Mouse (Mus musculus): ENCODE results near the gene Chst12. TPM values are rescaled to one million over a fixed set of nuclear protein-coding genes. Genes with fewer than 3 reads are reported as not detected.

Gene Chst12
- polyA plus RNA-seq, 1 experiment from 2014 or later, result 21.1 TPM

DNA sequence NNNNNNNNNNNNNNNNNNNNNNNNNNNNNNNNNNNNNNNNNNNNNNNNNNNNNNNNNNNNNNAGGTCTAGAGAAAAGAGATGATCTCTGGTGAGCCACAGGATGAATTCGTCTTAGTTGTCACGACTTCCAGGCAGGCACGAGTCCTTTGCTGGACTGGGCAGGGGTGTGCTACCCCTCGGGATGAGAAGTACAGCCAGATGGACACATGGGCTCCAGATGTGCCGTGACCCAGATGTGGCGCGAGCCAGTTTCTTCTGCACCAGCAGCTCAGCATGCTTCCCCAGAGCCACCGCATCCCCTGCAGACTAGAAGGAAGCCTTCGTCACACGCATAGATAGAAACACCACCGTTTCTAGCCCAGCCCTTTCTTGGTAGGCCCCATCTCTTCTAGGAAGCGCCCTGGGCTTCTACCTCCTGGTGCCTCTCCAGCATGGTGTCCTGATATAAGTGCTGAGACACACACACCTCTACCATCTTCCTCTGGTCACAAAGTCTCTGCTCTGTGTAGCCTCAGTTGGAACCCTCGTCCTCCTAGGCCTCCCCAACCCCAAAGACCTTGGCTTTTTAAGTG, 32.8 kb downstream of the Chst12 start:
- H3K27me3 ChIP-seq (replicated peaks), result no peaks in the 10 kb centered on the region
- H3K4me3 ChIP-seq (replicated peaks), result no peak overlapping the region
- H3K4me2 ChIP-seq, result no peak overlapping the region
- H3K9me3 ChIP-seq, result no peaks in the 10 kb centered on the region
- H3K4me1 ChIP-seq, result peaks cover 7% of the 10 kb centered on the region; the same call in 1 of the 2 replicates
- H3K36me3 ChIP-seq, result no peaks in the 10 kb centered on the region
- no peak overlapping the region for H3K9ac ChIP-seq
- 72% methylated on average over 13 of the region's 13 CpGs for WGBS
- H3K27ac ChIP-seq, result no peak overlapping the region
- no peak for ATAC-seq (ENCODE audit: insufficient read depth, low FRiP score, low read depth)

DNA sequence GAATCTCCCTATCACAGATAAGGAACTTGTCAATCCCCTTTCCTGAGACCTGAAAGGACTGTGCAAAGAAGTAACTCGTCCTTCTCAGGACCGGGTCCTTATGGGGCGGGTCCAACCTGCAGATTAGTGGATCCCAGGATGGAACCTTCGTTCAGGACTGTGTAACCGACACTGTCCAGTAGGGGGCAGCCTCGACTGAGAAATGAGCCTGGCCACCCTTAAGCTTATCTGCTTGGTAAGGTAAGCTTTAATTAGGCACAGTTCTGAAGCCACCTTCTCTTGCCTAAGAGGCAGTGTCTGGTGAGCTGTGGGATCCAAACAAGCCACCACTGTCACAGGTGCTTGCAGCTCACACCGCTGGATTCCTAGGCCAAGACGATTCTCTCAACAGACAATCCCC, 34.8 kb downstream of the Chst12 start:
- no peak overlapping the region for H3K9ac ChIP-seq

GRCm38 (mm10) chr5:140542811-140543575, 37.6 kb downstream of the Chst12 start:
- Histone ChIP-seq H3K27ac (no peak overlapping the region), H3K9ac (no peak overlapping the region), H3K4me3 (replicated peaks) (no peak overlapping the region), H3K36me3 (no peaks in the 10 kb centered on the region), H3K4me2 (no peak overlapping the region), H3K27me3 (replicated peaks) (no peaks in the 10 kb centered on the region), H3K4me1 (no peaks in the 10 kb centered on the region), H3K9me3 (no peaks in the 10 kb centered on the region)
- 69% methylated on average over 9 of the region's 9 CpGs for WGBS
- no peak for ATAC-seq (ENCODE audit: insufficient read depth, low FRiP score, low read depth)

More for the DNA sequence above, 34.8 kb downstream of the Chst12 start:
- Histone ChIP-seq H3K4me2 (no peak overlapping the region), H3K27ac (no peak overlapping the region), H3K4me3 (replicated peaks) (no peak overlapping the region), H3K4me1 (peaks cover 7% of the 10 kb centered on the region; the same call in 1 of the 2 replicates), H3K9me3 (no peaks in the 10 kb centered on the region), H3K27me3 (replicated peaks) (no peaks in the 10 kb centered on the region), H3K36me3 (no peaks in the 10 kb centered on the region)
- ATAC-seq (ENCODE audit: insufficient read depth, low FRiP score, low read depth), result 0 out of 2 replicates have a peak, but pooled peaks have one; percentile 25
- 12% methylated on average over 8 of the region's 8 CpGs for WGBS

- no peaks in the 10 kb centered on the region for H3K27me3 ChIP-seq (replicated peaks)
- no peak for ATAC-seq (ENCODE audit: insufficient read depth, low FRiP score, low read depth)
- WGBS, result 53% methylated on average over 6 of the region's 6 CpGs
These were observed 40.3 kb downstream of the Chst12 start for GRCm38 (mm10) chr5:140545651-140546050.

GRCm38 (mm10) chr5:140546332-140546731, 41.0 kb downstream of the Chst12 start:
- no peak overlapping the region for H3K9ac ChIP-seq
- H3K9me3 ChIP-seq, result no peaks in the 10 kb centered on the region
- H3K36me3 ChIP-seq, result no peaks in the 10 kb centered on the region
- WGBS, result 82% methylated on average over 19 of the region's 19 CpGs
- no peaks in the 10 kb centered on the region for H3K27me3 ChIP-seq (replicated peaks)
- H3K4me3 ChIP-seq (replicated peaks), result no peak overlapping the region
- H3K27ac ChIP-seq, result no peak overlapping the region
- ATAC-seq (ENCODE audit: insufficient read depth, low FRiP score, low read depth), result no peak
- H3K4me2 ChIP-seq, result no peak overlapping the region
- no peaks in the 10 kb centered on the region for H3K4me1 ChIP-seq

More at GRCm38 (mm10) chr5:140545651-140546050, 40.3 kb downstream of the Chst12 start:
- Histone ChIP-seq H3K9me3 (no peaks in the 10 kb centered on the region), H3K9ac (no peak overlapping the region), H3K4me3 (replicated peaks) (no peak overlapping the region), H3K27ac (no peak overlapping the region), H3K4me1 (no peaks in the 10 kb centered on the region), H3K36me3 (no peaks in the 10 kb centered on the region), H3K4me2 (no peak overlapping the region)

DNA sequence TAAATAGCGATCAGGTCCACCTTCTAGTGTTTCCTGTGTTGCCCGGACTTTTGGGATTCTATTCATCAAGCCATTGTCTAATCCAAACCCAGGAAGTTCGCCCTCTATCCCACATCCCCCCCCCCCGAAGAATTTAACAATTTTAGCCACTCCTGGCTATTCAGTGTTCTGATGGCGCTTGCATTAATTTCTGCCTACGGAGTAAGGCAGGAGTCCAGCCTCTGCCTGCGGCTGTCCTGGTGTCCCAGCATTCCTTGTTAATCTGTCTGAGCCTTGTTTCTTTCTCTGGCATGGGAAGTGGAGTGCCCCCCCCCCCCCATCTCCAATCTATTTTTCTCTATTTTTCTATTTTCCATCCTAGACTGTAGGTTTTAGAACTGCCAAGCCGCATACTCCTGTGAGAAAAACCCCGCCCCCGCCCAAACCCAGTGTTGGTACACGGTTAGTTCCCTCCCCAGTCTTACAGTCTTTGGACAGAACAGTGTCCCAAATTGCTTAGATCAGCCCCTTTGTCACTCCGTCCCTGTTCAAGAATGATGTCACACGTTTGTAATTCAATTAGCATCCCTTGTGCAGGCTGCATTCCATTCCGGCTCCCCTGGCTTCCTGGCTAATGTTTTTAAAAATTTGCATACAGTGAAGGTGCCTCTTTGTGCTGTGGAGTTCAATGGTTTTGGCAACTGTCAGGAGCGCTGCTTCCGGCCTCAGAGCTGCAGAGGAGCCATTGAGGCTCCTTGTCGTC, 44.1 kb downstream of the Chst12 start:
- Histone ChIP-seq H3K4me2 (no peak overlapping the region), H3K9me3 (no peaks in the 10 kb centered on the region), H3K4me3 (replicated peaks) (no peak overlapping the region), H3K27me3 (replicated peaks) (no peaks in the 10 kb centered on the region), H3K4me1 (no peaks in the 10 kb centered on the region), H3K27ac (no peak overlapping the region), H3K9ac (no peak overlapping the region), H3K36me3 (no peaks in the 10 kb centered on the region)
- no peak for ATAC-seq (ENCODE audit: insufficient read depth, low FRiP score, low read depth)
- WGBS, result 36% methylated on average over 17 of the region's 17 CpGs

DNA sequence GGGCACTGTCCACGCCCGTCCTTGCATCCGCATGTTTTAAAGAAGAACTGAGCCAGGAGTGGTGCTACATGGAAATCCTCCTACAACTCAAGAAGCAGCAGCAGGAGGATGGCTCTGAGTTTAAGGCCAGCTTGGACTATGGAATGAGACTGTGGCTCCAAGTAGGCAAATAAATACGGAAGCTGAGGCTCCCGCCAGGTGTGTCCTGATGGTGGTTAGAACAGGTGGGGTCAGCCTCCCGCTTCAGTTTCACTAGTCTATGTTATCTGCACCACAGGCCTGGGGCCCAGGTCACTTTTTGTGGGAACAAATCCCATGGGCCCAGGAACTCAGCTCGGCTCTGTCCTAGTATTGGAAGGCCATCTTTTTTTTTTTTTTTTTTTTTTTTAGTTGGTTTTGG, 48.4 kb downstream of the Chst12 start:
- no peaks in the 10 kb centered on the region for H3K9me3 ChIP-seq
- H3K4me1 ChIP-seq, result no peaks in the 10 kb centered on the region
- H3K27me3 ChIP-seq (replicated peaks), result no peaks in the 10 kb centered on the region
- ATAC-seq (ENCODE audit: insufficient read depth, low FRiP score, low read depth), result no peak
- no peak overlapping the region for H3K27ac ChIP-seq
- 76% methylated on average over 7 of the region's 7 CpGs for WGBS
- H3K36me3 ChIP-seq, result no peaks in the 10 kb centered on the region
- no peak overlapping the region for H3K9ac ChIP-seq
- H3K4me2 ChIP-seq, result no peak overlapping the region
- no peak overlapping the region for H3K4me3 ChIP-seq (replicated peaks)

- no peak overlapping the region for H3K4me3 ChIP-seq (replicated peaks)
- no peak overlapping the region for H3K9ac ChIP-seq
- H3K4me2 ChIP-seq, result no peak overlapping the region
- peak; percentile 27; the same call in 1 of the 2 replicates for ATAC-seq (ENCODE audit: insufficient read depth, low FRiP score, low read depth)
- H3K27ac ChIP-seq, result no peak overlapping the region
- WGBS, result 56% methylated on average over 3 of the region's 3 CpGs
- no peaks in the 10 kb centered on the region for H3K27me3 ChIP-seq (replicated peaks)
- no peaks in the 10 kb centered on the region for H3K4me1 ChIP-seq
- no peaks in the 10 kb centered on the region for H3K36me3 ChIP-seq
- H3K9me3 ChIP-seq, result no peaks in the 10 kb centered on the region
These were observed 51.5 kb downstream of the Chst12 start for GRCm38 (mm10) chr5:140556859-140557258.

DNA sequence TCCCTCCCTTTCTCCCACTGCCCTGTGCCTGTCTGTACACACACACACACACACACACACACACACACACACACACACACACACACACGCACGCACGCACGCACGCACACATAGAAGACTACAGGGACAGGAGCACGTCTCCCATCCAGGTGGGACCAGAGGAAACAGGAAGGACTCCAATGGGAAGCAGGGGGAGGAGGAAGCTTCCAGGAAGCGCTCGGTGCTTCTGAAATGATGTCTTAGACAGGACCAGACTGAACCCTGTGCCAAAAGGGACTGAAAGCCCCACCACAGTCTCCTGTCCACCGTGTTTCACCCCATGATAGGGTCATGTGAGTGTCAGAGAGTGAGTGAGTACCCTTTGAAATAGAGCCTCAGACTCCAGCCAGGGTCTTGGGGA, 57.3 kb downstream of the Chst12 start:
- Histone ChIP-seq H3K27ac (no peak overlapping the region), H3K4me3 (replicated peaks) (no peak overlapping the region), H3K4me2 (no peak overlapping the region), H3K27me3 (replicated peaks) (no peaks in the 10 kb centered on the region), H3K9me3 (no peaks in the 10 kb centered on the region), H3K4me1 (peaks cover 33% of the 10 kb centered on the region), H3K9ac (no peak overlapping the region), H3K36me3 (no peaks in the 10 kb centered on the region)
- 80% methylated on average over 9 of the region's 9 CpGs for WGBS
- no peak for ATAC-seq (ENCODE audit: insufficient read depth, low FRiP score, low read depth)

DNA sequence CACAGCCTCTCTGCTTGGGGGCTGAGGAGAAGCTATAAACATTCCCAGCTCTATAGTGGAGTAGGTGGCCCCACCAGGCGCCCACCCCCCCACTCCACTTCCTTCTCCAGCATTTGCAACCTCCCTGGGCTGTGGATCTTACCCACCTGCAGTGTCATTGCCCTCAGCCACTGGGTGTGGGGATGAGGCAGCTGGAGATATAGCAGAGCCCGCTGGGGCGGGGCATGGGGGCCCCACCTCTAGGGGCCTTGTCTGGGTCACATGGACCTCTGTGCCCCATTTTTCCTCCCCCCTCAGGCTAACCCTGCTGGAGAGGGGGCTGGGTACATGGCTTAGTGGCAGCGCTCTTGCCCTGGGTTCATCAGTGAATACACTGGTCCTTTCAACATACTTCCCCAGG, 59.5 kb downstream of the Chst12 start, which contains the start of gene Grifin:
Gene Grifin, minus strand, starts transcription at position 176 of the 400 bp plus-strand sequence.
- peak within 1 kb of the TSS; percentile 66; the same call in 1 of the 2 replicates for H3K27ac ChIP-seq

DNA sequence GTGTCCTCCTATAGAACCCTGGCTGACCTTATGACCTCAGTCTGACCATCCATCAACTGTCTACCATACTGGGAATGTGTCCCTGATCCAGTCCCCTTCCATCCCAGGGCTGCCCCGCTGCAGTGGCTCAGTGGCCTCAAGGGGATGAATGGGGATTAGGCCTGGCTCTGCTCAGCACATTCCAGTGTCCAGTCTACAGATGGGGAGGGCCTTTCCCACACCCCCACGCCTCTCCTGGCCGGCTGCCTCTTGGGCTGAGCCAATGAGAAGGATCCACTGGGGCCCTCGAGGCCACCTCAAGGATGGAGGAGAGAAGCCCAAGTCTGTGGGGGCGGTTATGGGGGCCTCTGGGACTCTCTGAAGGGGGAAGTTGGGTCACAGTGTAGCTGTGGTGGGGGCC, 60.1 kb downstream of the Chst12 start:
- Histone ChIP-seq H3K27me3 (replicated peaks) (no peaks in the 10 kb centered on the region), H3K4me2 (no peak overlapping the region), H3K9ac (no peak overlapping the region), H3K27ac (no peak overlapping the region; the same call in 1 of the 2 replicates), H3K4me3 (replicated peaks) (no peak overlapping the region), H3K9me3 (no peaks in the 10 kb centered on the region), H3K4me1 (peaks cover 43% of the 10 kb centered on the region), H3K36me3 (no peaks in the 10 kb centered on the region)
- peak; percentile 76 for ATAC-seq (ENCODE audit: insufficient read depth, low FRiP score, low read depth)
- WGBS, result 33% methylated on average over 5 of the region's 5 CpGs

More for the DNA sequence above, 59.5 kb downstream of the Chst12 start, which contains the start of gene Grifin:
- Histone ChIP-seq H3K27me3 (replicated peaks) (no peaks in the 10 kb centered on the region), H3K9ac (no peak within 1 kb of the TSS), H3K4me3 (replicated peaks) (no peak within 1 kb of the TSS), H3K4me2 (no peak within 1 kb of the TSS), H3K4me1 (peaks cover 43% of the 10 kb centered on the region), H3K36me3 (no peaks in the 10 kb centered on the region), H3K9me3 (no peaks in the 10 kb centered on the region)
- no peak for ATAC-seq (ENCODE audit: insufficient read depth, low FRiP score, low read depth)
- 72% methylated on average over 4 of the region's 4 CpGs for WGBS

DNA sequence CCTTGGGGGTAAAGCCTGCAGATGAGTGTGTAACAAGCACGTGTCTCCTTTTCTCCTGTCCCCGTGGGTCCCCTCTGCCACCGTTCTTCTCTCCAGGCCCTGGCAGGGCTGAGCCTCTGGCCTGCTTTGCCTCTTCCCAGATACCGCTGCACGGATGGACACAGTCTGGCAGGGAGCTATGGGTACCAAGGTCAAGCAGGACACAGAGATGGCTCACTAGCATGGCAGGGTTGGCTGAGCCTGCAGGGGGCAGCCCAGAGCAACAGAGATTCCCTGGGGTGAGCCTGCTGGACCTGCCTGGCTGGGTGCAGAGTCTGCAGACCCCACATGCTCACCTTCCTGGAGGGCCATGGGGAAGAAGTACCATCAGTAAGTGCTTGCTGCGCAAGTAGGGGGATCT, 60.5 kb downstream of the Chst12 start:
- ATAC-seq (ENCODE audit: insufficient read depth, low FRiP score, low read depth), result 0 out of 2 replicates have a peak, but pooled peaks have one; percentile 28
- WGBS, result 60% methylated on average over 6 of the region's 6 CpGs
- Histone ChIP-seq H3K36me3 (no peaks in the 10 kb centered on the region), H3K9ac (no peak overlapping the region), H3K9me3 (no peaks in the 10 kb centered on the region), H3K27ac (peak overlapping the region; percentile 66; the same call in 1 of the 2 replicates), H3K4me2 (no peak overlapping the region), H3K4me1 (peaks cover 43% of the 10 kb centered on the region), H3K27me3 (replicated peaks) (no peaks in the 10 kb centered on the region), H3K4me3 (replicated peaks) (no peak overlapping the region)

Measured in stomach, embryonic 15.5 days (tissue).